Mouse (Mus musculus) E14TG2a.4 (cell line): ENCODE measurements at regions not wholly inside any gene's neighbourhood (a gene's known extent, or its start where the extent isn't known, plus 50 kb on each side); places are given as distances from the start of the nearest gene placed in this dataset.

Experiments
- CTCF ChIP-seq: conservative IDR thresholded peaks from 2 replicates; pipeline ENCODE4 v1.5.1; 2014; ENCODE audit warnings: low read length
- POU5F1 ChIP-seq: IDR thresholded peaks from 2 replicates; pipeline ENCODE4 v1.6.1; 2014; ENCODE audit warnings: low read length, borderline replicate concordance

GRCm38 (mm10) chr17:62337890-62338557 lies 543.1 kb downstream of the Efna5 start:
- TF ChIP-seq CTCF (no peak), POU5F1 (no peak)
